Mouse (Mus musculus): Measurements from ENCODE around the gene Mrpl27. TPM values are rescaled to one million over a fixed set of nuclear protein-coding genes. Genes with fewer than 3 reads are reported as not detected.

The Mrpl27 gene
- polyA plus RNA-seq, 1 experiment: 114 TPM

DNA sequence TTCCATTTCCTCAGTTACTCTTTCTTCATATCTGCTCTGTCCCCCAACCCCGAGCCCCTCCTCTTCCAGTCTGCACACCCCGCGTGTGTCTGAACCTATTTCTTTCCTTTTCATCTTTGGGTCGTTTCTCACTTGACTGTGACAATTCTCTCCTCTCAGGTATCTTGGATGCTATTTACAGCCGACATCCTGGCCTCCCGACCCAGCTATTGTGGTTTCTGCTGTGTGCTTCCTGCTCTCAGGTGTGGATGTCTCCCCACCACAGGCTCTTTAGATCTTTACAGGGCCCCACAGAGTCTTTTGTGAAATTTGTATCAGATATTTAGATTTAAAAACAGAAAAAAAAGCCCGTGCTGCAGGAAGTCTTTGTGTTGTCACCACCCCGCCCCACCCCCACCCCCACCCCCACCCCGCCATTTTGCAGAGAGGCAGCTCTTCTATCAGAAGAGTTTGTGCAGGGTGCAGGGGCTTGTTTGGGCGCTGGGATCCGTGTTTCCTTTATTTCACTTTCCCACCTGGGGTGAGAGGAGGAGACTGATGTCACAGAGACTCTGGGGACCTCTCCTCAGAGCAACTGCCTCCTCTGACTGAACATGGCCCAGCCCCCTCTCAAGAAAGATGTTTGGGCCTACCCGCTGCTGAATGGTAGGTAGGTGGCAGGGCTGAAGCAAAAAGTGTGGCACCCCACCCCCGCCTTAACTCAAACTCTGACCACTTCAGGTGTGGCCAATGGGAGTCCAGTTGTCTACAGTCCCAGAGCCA, 44.3 kb downstream of the Mrpl27 start:
- no peak for TF ChIP-seq GATA1 (IDR thresholded peaks at IDR 0.05; ENCODE audit: low read length)

DNA sequence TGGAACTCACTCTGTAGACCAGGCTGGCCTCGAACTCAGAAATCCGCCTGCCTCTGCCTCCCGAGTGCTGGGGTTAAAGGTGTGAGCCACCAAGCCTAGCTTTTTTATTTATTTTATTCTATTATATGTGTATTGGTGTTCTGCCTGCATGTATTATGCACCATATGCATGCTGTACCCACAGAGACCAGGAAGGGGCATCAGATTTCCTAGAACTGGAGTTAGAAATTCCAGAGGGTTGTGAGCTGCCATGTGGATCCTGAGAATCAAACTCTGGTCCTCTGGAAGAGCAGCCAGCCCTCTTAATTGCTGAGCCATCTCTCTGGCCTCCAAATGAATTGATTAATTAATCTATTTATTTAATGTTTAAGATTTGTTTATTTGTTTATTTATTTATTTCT, 45.8 kb downstream of the Mrpl27 start:
- TF ChIP-seq GATA1 (IDR thresholded peaks at IDR 0.05; ENCODE audit: low read length): no peak

- no peak for TF ChIP-seq GATA1 (IDR thresholded peaks at IDR 0.05; ENCODE audit: low read length)
These were observed 48.0 kb downstream of the Mrpl27 start for GRCm38 (mm10) chr11:94701401-94702215.

DNA sequence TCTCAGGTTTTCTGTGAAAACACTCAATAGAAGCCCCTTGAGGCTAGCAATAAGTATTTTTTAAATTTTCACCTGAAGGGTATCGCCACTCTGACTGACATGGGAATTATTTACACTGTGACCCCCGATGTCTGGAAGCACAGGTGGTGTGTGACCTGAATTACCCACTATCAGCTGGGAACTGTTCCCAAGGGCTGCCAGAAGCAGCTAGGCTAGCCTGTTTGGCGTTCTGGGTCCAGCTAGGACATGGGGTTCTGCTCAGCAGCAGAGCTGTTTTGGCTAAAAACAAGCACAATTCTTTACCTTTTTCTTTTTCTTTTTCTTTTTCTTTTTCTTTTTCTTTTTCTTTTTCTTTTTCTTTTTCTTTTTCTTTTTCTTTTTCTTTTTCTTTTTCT, 48.6 kb downstream of the Mrpl27 start:
- TF ChIP-seq GATA1 (IDR thresholded peaks at IDR 0.05; ENCODE audit: low read length): no peak

GRCm38 (mm10) chr11:94704020-94704419, 50.5 kb downstream of the Mrpl27 start:
- no peak for TF ChIP-seq GATA1 (IDR thresholded peaks at IDR 0.05; ENCODE audit: low read length)

- no peak for TF ChIP-seq GATA1 (IDR thresholded peaks at IDR 0.05; ENCODE audit: low read length)
These were observed 50.9 kb downstream of the Mrpl27 start, which contains the start of gene Gm11541 for GRCm38 (mm10) chr11:94704472-94704871. Gene Gm11541 (minus strand): TSS chr11:94704499.

Other genes with a start within 250 kb of the Mrpl27 start
- not detected in 2 replicates for gene Cacna1g, start 179.6 kb upstream of the Mrpl27 start, polyA plus RNA-seq (2012)
- gene Spata20, start 167.6 kb upstream of the Mrpl27 start, polyA plus RNA-seq (2012): not detected in 2 replicates
- not detected in 2 replicates for gene Epn3, start 153.8 kb upstream of the Mrpl27 start, polyA plus RNA-seq (2012)
- gene Mycbpap, start 132.0 kb upstream of the Mrpl27 start, polyA plus RNA-seq (2012): not detected in 2 replicates
- gene Rsad1, start 104.5 kb upstream of the Mrpl27 start, polyA plus RNA-seq (2012): 7.4 and 9.0 TPM in 2 replicates
- gene Chad, start 88.7 kb upstream of the Mrpl27 start, polyA plus RNA-seq (2012): not detected in 2 replicates
- gene Acsf2, start 51.9 kb upstream of the Mrpl27 start, polyA plus RNA-seq (2012): 0.08 and 0.17 TPM in 2 replicates
- gene Lrrc59, start 24.0 kb upstream of the Mrpl27 start, polyA plus RNA-seq (2012): 189 and 198 TPM in 2 replicates
- 31.3 and 44.4 TPM in 2 replicates for gene Eme1, start 197 bp downstream of the Mrpl27 start, polyA plus RNA-seq (2012)
- 12.6 and 13.4 TPM in 2 replicates for gene Xylt2, start 23.7 kb downstream of the Mrpl27 start, polyA plus RNA-seq (2012)
- not detected in 2 replicates for gene Gm11541, start 50.7 kb downstream of the Mrpl27 start, polyA plus RNA-seq (2012)
- gene Cdc34b, start 88.0 kb downstream of the Mrpl27 start, polyA plus RNA-seq (2012): 0.06 and 0.12 TPM in 2 replicates
- not detected in 2 replicates for gene Tmem92, start 128.9 kb downstream of the Mrpl27 start, polyA plus RNA-seq (2012)

Measured in G1E-ER4 (cell line).